Mouse (Mus musculus): ENCODE results near the gene Gm16381. TPM values are rescaled to one million over a fixed set of nuclear protein-coding genes. Genes with fewer than 3 reads are reported as not detected.

Gene Gm16381
- not detected in 2 replicates for polyA plus RNA-seq (2012; ENCODE audit: low replicate concordance)

DNA sequence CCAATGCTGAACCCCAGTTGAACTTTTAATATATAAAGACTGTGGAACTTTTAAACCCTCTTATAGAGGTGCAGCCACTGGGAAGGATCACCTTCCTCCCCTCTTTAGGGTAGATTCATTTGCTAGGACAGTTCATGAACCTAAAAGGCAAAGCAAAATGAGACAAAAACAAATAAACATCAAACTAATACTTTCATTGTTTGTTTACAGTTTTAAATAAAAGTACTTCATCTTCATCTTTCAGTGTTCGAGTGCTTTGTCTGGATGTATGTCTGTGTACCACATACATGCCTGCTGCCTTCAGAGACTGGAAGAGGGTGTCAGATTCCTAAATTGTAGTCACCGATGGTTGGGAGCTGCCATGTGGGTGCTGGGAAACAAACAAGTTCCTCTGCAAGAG, at the start of gene Gm16381:
Gm16381 (minus strand) TSS at position 101 of the 400 bp plus-strand sequence.

DNA sequence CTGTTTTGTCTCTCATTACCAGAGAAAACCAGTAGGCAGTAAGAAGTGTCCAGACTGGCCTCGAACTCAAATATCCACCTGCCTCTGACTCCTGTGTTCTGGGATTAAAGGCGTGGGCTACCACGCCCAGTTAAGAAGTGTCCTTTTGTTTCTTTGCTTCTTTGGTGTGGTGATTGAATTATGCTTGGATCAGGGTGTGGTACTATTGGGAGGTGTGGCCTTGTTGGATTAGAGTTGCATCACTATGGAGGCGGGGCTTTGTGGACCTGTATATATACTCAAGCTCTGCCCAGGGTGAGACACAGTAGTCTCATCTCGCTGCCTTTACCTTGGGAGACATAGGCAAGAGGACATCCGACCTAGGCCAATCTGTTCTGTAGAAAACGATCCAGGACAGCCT, 25.9 kb downstream of the Gm16381 start, which contains the start of gene Gm4027:
Gm4027 (plus strand) TSS at position 301 of the 400 bp plus-strand sequence.

DNA sequence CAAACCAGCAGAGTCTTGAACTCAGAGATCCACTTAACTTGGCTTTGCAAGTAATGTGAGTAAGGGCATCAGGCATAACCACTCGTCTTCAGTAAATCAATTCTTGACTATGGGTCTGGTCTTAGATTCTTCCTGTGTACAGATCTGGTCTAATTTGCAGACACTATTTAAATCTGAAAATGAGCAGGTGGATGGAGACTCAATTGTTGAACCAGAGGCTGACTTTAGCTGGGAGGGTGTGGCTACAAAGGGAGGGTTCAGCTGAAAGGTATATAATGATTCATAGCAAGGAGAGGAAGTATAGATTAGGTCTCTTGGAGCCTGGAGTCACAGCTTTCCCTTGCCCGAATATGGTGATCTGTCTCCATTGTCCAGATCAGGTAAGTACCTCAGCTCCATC, 42.0 kb downstream of the Gm16381 start, which contains the start of gene Oog1:
Oog1 (plus strand) TSS at position 301 of the 400 bp plus-strand sequence.

Other genes with a start within 250 kb of the Gm16381 start
- 0.04 and 2.9 TPM in 2 replicates for gene Slirp, start 200.7 kb downstream of the Gm16381 start, polyA plus RNA-seq (2012; ENCODE audit: low replicate concordance)
- gene Alkbh1, start 200.6 kb downstream of the Gm16381 start, polyA plus RNA-seq (2012; ENCODE audit: low replicate concordance) = 26.5 and 27.7 TPM in 2 replicates
- 5.6 and 24.6 TPM in 2 replicates for gene Snw1, start 172.3 kb downstream of the Gm16381 start, polyA plus RNA-seq (2012; ENCODE audit: low replicate concordance)
- gene Gm5788, start 149.9 kb downstream of the Gm16381 start, polyA plus RNA-seq (2012; ENCODE audit: low replicate concordance) = not detected in 2 replicates
- not detected in 2 replicates for gene Gm8300, start 130.3 kb downstream of the Gm16381 start, polyA plus RNA-seq (2012; ENCODE audit: low replicate concordance)
- gene Oog1, start 41.9 kb downstream of the Gm16381 start, polyA plus RNA-seq (2012; ENCODE audit: low replicate concordance) = not detected in 2 replicates
- gene Gm4027, start 25.8 kb downstream of the Gm16381 start, polyA plus RNA-seq (2012; ENCODE audit: low replicate concordance) = not detected in 2 replicates
- not detected in 2 replicates for gene Gm21319, start 131.1 kb upstream of the Gm16381 start, polyA plus RNA-seq (2012; ENCODE audit: low replicate concordance)
- gene Gm21936, start 150.9 kb upstream of the Gm16381 start, polyA plus RNA-seq (2012; ENCODE audit: low replicate concordance) = not detected in 2 replicates
- not detected in 2 replicates for gene BB287469, start 172.0 kb upstream of the Gm16381 start, polyA plus RNA-seq (2012; ENCODE audit: low replicate concordance)
- gene Gm2001, start 197.7 kb upstream of the Gm16381 start, polyA plus RNA-seq (2012; ENCODE audit: low replicate concordance) = not detected in 2 replicates
- gene Gm2016, start 229.5 kb upstream of the Gm16381 start, polyA plus RNA-seq (2012; ENCODE audit: low replicate concordance) = not detected in 2 replicates

All from hematopoietic multipotent progenitor cell, adult 10-12 weeks (in vitro differentiated cells).